Mouse (Mus musculus) myocyte (in vitro differentiated cells): ENCODE data around the gene Cap1.

Source experiments
- CEBPB ChIP-seq: IDR thresholded peaks from 2 replicates; pipeline ENCODE4 v1.6.1; 2011; ENCODE audit warnings: mild to moderate bottlenecking, moderate library complexity; ENCODE audit not compliant: poor library complexity, insufficient read depth, severe bottlenecking
- E2F4 ChIP-seq: IDR thresholded peaks from one replicate; pipeline ENCODE4 v1.6.1; 2011; ENCODE audit warnings: mild to moderate bottlenecking, control low read depth, moderate library complexity; ENCODE audit not compliant: insufficient read depth
- MAX ChIP-seq: IDR thresholded peaks from one replicate; pipeline ENCODE4 v1.6.1; 2011; ENCODE audit warnings: low read depth, mild to moderate bottlenecking, control low read depth
- MYOD1 ChIP-seq, 3 experiments: IDR thresholded peaks; one replicate each; pipeline ENCODE4 v1.6.1; 2011; ENCODE audit warnings: control low read depth in 2 of 3, low read depth in 2 of 3, mild to moderate bottlenecking in 2 of 3, moderate library complexity in 1 of 3; ENCODE audit not compliant: insufficient read length in 2 of 3, control insufficient read depth in 1 of 3
- POLR2A ChIP-seq: IDR thresholded peaks from one replicate; pipeline ENCODE4 v1.6.1; 2011; ENCODE audit warnings: low read depth, mild to moderate bottlenecking, control low read depth, moderate library complexity; ENCODE audit not compliant: insufficient read length
- POLR2AphosphoS2 ChIP-seq: IDR thresholded peaks from one replicate; pipeline ENCODE4 v1.6.1; 2011; ENCODE audit warnings: low read depth, control low read depth; ENCODE audit not compliant: insufficient read length
- SRF ChIP-seq: IDR thresholded peaks from one replicate; pipeline ENCODE4 v1.6.1; 2011; ENCODE audit warnings: low read depth; ENCODE audit not compliant: control insufficient read depth, insufficient read length
- USF1 ChIP-seq: IDR thresholded peaks from one replicate; pipeline ENCODE4 v1.6.1; 2011; ENCODE audit warnings: low read depth, mild to moderate bottlenecking, control low read depth, moderate library complexity

- no peak for TF ChIP-seq MYOD1 (IDR thresholded peaks at IDR 0.05; ENCODE audit: control insufficient read depth in 1 of 3, insufficient read length in 2 of 3, low read depth in 2 of 3)
- no peak for TF ChIP-seq POLR2A
- TF ChIP-seq USF1, result no peak
- no peak for TF ChIP-seq E2F4
- no peak for TF ChIP-seq MAX
- TF ChIP-seq POLR2AphosphoS2, result no peak
- TF ChIP-seq CEBPB, result no peak
- no peak for TF ChIP-seq SRF
These were observed 34.3 kb downstream of the Cap1 start for GRCm38 (mm10) chr4:122851535-122851934.
